Mouse (Mus musculus) layer of hippocampus, postnatal 10 days (tissue): ENCODE measurements at regions not wholly inside any gene's neighbourhood (a gene's known extent, or its start where the extent isn't known, plus 50 kb on each side); places are given as distances from the start of the nearest gene placed in this dataset.

Experiments used
- DNase-seq, 2 experiments: peaks; one replicate each; pipeline ENCODE4 v3.0.0; 2021; ENCODE audit warnings: low spot score in 2 of 2

DNA sequence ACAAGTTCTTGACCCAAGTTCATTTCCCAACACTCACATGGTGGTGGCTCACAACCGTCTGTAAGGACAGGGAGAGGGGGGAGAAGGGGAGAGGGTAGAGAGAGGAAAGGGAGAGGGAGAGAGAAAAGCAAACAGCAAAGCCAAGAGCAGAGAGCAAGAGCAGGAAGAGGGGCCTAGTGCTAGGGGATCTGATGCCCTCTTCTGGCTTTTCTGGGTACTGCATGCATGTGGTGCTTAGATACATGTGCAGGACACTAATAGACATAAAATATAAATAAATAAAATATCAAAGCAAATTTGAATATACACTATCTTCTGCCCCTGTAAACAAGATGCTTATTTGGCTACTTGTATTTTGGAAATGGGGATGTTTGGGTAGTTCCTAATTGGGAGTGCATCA lies 91.2 kb downstream of the Rnf138rt1 start:
- DNase-seq = peak; percentile 43 to 49
